Mouse (Mus musculus): Measurements from ENCODE around the gene Rgs14.

Gene Rgs14

DNA sequence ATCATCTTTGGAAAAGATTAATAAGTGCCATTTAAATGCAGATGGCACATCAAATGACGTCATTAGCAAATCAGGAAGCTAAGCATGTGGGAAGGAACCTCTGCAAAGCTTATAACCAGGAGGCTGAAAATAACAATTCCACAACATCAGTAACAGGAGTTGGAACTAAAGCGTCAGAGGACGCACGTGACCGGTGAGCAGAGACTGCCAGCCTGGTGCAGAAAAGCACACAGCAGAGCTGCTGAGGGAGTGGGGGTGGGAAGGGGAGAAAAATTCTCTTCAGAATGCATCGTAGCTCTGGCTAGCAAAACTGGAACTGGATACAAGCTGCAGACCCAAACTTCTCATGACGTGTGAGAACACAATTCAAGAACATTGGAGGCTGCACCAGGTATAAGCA is 25.2 kb upstream of the Rgs14 start:
- CTCF ChIA-PET = no interaction called here

DNA sequence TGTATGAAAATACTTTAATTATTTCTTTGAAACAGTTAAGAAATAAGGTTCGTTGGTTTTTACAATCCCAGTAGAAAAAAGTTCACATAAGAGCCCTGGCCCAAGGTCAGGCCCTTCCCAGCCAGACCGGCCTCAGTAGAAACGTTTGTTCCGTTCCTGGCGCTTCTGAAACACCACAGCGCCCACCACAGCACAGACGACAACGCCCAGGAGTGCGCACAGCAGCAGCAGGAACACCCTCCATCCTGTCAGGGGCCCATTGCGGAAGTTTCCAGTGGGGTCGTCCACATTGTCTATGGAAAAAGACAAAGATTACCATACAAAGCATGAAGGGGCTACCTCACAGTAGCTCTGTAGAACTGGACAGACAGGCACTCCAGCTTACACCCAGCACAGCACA is 22.8 kb upstream of the Rgs14 start:
- CTCF ChIA-PET = no interaction called here

DNA sequence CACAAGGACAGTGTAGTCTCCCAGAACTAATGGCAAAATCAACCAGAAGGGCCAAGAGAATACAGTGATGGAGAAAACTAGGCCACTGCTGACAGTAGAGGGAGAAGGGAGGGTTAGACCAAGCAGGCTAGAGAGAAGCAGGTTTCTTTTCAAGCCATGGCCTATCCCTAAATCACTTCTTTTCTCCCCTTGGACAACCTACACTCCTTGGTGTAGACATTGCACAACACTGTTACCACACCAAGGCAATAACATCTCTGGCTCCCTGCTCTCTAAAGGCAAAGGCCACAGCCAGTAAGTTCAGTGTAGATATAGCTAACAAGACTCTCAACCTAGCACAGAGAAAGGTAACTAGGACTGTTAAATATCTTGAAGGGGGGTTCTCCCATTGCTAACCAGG is 8.4 kb upstream of the Rgs14 start:
- CTCF ChIA-PET = no interaction called here

DNA sequence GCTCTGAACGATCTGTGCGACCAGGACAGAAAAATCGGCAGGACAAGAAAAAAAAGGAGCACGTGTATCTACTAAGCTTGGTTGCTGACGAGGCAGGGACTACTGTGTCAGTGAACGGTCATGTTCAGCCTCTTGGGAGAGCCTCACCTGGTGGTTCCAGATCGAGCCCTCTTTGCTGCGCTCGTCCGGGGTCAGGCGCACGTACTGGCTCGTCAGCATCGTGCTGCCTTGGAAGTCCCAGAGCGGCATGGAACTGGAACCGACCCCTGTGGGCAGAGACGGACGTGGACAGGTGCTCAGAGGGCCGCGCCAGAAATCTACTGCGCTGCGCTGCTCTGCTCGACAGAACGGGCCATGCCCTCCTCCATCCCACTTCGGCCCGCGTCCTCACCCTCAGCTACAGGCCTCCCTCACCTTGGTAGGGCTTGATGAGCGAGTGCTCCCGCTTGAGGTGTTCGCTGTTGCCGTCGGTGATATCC is 7.5 kb upstream of the Rgs14 start:
- CTCF ChIA-PET = no interaction called here

DNA sequence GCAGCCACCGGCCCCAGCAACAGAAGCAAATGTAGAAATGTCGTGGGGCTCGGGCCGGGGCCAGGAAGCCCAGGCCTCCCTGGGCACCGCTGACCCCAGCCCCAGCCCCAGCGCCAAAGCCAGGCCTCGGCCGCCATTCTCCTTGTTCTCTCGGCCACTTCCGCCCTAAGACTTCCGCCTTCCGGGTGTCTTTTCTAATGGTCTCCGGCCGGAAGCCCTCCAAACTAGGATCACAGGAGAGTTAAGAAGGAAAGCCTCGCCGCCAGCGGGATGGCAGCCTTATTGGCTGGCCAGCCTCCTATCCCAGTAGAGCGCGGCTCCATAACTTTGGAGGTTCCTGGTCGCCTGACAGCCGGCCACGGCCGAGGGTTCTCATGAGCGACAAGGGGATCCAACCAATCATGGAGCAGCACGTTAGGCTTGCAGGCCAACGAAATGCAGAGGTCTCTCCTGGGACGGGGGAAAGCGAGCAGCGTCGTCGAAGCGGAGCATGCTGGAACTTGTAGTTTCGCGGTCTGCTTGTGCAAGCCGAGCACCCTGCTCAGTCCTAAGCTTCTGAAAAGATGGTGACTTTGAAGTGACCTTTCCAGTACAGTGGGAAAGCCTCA is 7.0 kb upstream of the Rgs14 start, which contains the start of gene Lman2:
Lman2 (minus strand) TSS at position 331 of the 608 bp plus-strand sequence.
- CTCF ChIA-PET = interaction anchor here (0.5 kb wide), 1 partner anchor 72 kb away, joined by 6 read pairs; no protein-coding TSS in a partner anchor

DNA sequence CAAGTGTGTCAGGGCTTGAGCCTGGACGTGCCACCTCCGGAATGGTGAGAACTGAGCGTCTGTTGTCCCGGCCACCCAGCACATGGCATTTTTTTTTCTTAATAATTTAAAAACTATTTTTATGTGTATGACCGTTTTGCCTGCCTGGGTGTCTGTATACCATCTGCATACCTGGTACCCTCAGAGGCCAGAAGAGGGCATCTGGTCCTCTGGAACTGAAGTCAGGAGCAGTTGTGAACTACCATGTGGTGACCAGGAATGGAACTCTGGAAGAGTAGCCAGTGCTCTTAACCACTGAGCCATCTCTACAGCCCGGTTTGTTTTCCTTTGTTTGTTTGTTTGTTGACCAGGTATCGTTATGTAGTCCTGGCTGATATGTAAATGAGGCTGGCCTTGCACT is 1.1 kb upstream of the Rgs14 start:
- CTCF ChIA-PET = no interaction called here

DNA sequence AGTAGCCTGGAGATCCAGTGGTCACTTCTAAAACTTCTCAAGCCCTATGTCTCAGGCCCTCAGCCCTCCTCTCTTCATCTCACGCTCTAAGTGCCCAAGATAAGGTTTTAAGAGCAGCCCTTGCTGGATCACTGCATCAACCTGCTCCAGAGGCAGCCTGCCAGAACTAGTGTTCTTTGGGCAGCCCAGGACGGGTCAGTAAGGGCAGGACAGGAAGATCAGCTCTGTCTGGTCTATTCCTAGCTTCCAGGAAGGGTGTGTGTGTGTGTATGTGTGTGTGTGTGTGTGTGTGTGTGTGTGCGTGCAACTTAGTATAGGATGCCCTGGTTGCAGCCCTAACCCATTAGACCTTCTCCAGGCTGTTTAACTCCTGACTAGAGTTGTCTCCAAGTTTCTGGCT is 702 bp downstream of the Rgs14 start:
- CTCF ChIA-PET = no interaction called here

DNA sequence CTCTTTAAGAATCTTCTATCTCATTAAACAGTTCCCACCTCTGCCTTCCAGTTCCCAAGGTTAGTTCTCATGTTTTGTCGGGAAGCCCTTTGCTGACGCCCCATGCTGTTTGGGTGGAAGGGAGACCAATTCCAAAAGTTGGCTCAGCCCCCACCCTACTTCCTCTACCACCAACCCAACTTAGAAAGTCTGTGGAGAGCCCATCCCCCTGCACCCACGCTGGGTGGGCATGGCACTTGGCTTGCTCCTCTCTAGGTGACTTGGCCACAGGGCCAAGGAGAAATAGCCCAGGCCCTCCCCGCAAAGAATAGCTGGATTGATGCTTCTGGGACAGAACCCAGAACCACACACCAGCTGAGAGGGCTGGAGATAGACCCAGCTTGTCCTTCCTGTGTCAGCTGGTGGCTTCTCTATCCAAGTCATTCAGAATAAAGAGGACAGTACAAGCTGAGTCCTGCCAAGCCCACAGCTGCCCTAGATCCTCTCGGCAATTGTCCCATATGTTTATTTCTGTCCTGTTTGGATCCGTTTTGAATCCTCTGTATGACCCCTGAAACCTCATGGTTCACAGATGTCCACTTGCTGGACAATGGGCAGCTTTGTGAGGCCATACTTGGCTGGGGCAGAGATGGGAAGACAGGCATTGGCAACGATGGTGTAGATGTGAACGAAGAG is 1.6 kb downstream of the Rgs14 start:
- CTCF ChIA-PET = no interaction called here

DNA sequence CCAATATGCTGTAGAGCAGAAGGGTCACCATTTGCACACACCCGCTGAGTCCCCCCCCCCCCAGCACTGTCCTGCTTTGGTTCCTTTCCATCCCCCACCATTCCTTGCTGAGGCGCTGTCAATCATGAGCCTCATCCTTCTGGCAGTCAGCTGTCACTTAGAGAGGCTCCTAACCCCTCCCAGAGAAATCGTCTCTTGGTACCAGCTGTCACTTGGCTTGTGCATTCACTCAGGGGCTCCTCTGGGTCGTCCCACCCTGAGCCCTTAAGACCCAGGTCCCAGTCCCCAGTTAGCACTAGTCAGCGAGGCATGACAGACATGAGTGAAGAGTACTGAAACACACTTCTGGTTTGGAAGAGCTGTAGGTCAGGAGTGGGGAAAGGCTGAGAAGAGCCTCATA is 2.2 kb downstream of the Rgs14 start:
- CTCF ChIA-PET = interaction anchor here (0.7 kb wide), 1 partner anchor 45 kb away, joined by 3 read pairs; no protein-coding TSS in a partner anchor

DNA sequence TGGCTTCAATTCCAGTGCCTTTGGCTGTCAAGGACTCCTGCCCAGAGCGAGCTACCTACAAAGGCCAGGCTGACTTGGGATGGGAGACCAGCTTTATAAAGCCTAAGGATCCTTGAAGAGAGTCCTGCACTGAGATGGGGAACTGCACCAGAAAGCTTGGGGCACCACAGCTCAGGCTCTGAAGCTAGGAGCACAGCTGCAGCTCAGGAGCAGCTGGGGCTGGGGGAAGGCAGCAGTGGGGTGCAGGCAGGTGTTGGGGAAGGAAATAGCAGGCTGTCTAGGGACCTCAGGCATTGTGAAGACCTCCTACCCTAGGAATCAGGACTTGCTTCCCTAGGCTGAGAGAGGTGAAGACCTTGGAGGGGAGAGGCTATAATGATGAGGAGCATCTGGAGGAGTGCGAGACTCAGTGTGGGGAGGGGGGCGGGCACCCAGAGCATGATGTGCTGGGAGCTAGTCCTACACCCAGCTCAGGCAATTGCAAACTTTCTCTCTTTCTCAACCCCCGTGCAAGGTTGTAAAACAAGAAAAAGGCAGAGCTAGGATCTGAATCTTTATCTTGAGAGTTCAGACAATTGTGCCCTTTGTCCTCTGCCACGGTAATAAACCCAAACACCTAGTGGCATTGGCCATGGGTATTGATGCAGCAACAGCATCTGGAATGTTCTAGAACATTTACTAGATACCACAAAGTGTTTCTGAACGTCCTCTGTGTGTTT is 4.8 kb downstream of the Rgs14 start:
- CTCF ChIA-PET = no interaction called here

DNA sequence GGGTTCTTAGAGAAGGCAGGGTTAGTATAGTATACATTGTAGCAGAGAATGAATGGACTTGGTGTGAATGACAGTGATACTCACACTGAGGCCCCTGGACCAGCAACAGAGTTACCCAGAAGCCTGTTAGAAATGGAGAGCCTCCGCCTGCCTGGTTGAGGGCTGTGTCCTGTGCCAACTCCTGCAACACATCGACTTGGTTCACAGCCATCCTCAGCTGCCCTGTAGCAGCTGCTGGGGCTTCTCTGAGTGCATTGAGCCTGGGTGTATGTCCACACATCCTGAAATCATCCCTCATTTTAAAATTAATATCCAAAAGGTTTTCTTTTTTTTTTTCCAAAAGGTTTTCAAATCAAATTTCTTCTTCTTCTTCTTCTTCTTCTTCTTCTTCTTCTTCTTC is 6.3 kb downstream of the Rgs14 start:
- CTCF ChIA-PET = interaction anchor here (0.6 kb wide), 1 partner anchor 87 kb away, joined by 3 read pairs; no protein-coding TSS in a partner anchor

DNA sequence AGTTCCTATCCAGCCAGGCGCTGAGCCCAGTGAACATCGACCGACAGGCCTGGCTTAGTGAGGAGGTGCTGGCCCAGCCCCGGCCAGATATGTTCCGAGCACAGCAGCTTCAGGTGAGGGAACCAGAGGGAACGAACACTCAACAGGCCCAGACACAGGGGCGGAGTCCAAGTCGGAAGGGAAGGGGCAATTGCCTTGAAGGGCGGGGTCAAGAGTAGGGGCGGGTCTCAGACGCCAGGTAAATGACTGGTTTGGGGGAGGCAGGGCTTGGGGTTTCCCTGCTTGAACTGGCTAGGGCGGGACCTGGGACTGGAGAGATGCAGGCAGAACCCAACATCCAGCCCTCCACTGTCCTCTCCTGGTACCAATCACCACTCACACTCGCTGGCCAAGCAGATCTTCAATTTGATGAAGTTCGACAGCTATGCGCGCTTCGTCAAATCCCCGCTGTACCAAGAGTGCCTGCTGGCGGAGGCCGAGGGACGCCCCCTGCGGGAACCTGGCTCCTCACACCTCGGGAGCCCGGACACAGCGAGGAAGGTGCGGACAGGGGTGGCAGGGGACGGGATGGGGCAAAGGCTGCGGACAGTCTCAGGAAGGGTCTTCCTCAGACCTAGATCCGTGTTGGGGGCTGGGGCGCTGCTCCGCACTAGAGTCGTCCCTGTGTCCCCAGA is 9.5 kb downstream of the Rgs14 start:
- CTCF ChIA-PET = no interaction called here

DNA sequence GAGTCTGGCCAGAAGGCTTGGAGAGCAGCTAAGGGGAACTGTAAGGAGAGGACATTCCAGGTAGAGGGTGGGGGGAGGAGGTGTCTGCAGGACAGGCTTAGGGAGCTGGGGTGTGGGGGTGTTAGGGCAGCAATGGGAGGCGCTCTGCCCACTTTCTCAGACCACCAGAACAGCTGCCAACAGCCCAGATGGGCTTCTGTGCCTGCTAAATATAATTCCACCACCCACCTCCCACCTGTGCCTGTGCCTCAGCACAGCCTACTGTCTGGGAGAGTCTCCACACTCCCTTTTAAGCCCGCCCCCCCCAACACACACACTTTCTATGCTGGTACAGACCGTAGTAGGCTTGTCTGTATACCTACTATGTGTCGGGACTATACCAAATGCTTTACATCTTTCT is 12.3 kb downstream of the Rgs14 start:
- CTCF ChIA-PET = interaction anchor here (0.5 kb wide), 1 partner anchor 108 kb away, joined by 3 read pairs; no protein-coding TSS in a partner anchor

DNA sequence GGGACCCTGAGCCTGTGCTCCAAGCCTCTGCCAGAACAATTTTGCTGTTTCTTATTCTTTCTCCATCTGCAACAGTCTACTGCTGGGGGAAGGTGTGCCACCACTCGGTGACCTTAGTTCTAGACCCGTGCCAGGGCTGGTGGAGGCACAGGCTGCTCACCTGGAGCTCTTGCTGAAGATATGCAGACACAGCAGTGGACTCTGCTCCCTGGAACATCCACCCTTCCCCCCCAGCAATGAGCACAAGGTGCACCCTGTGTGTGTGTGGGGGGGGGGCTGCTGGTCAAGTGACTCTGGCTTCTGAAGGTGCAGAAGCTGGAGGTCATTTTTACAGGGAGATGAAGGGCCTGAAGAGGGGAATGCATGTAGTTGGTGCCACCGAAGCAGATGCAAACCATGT is 21.1 kb downstream of the Rgs14 start:
- CTCF ChIA-PET = no interaction called here

DNA sequence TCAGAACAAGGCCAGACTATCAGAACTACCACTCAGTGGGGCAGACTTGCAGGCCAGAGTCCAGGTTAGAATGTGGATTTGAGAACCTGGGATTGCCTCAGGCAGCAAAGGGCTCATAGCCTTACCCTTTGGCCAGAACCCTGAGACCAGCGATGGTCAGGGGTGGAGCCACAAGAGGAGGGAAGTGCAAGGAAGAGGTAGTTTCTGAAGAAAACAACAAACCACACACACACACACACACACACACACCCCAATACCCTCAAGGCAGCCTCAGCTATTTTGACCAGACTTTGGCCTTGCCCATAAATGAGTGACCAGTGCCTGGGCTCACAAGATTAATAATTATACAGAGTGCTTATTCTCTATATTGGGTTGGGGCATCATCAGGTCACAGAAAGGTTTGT is 22.1 kb downstream of the Rgs14 start:
- CTCF ChIA-PET = no interaction called here

DNA sequence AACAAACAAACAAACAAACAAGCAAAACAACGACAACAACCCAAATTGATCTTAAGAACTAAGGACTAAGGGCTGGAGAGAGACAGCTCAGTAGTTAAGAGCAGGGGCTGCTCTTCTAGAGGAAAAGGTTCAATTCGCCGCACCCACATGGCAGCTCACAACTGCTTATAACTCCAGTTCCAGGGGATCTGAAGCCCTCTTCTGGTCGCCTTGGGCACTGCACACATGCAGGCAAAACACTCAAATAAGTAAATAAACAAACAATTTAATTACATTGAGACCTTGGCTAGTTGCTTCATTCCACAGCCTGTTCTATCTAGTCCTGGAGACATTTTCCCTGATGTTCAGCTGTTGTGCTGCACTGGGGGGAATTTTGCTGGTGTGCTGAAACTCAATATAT is 23.4 kb downstream of the Rgs14 start:
- CTCF ChIA-PET = interaction anchor here (0.6 kb wide), 1 partner anchor 70 kb away, joined by 14 read pairs; no protein-coding TSS in a partner anchor

DNA sequence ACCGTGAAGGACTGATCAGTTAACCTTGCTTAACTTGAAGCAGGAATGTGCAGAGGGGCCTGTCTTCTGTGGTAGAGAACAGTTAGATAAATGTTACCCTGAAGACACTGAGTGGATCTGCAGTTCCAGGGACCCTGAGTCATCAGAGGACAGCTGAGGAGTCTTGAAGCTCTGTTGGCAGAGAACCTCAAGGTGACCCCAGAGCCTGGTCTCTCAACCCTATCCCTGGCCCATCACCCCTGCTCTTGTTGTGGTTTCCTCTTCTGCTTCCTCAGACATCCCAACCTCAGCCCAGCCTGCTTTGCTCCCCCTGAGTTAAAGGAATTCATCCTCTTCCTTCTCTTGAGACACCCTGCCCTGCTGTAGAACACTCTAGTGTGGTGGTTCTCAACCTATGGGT is 28.6 kb downstream of the Rgs14 start, which contains the start of gene Slc34a1:
Slc34a1 (plus strand) TSS at position 100 of the 400 bp plus-strand sequence.
- CTCF ChIA-PET = no interaction called here

DNA sequence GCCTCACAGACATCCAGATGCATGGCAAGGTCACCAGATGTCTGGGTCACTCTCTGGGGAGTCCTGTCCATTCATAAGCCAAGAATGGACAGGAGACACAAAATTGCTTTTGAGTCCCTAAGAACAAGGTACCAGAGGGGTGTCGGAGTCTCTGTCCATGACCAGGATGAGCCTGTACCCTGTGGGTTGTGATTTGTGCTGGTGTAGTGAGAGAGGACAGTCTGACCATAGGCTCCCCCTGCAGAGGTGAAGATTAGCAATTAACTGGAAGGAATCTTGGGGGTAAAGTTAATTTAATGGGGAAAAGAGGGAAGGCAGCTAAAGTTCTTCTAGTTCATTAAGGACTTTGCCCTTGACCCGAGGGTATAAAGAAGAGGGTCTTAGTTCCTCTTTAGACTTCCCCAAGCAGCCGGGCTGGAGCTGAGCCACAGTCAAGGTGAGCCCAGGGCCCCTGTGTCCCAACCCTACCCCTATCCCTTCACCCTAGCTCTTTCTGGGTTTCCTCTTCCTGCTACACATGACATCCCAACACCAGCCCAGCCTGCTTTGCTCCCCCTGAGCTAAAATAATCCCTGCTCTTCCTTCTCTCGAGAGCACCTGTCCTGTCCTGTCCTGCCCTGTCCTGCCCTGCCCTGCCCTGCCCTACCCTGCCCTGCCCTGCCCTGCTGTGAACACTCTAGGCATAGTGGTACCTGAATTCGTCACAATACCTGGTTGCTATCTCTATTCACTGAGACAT is 29.9 kb downstream of the Rgs14 start:
- CTCF ChIA-PET = interaction anchor here (0.8 kb wide), 1 partner anchor 39 kb away, joined by 3 read pairs; no protein-coding TSS in a partner anchor

DNA sequence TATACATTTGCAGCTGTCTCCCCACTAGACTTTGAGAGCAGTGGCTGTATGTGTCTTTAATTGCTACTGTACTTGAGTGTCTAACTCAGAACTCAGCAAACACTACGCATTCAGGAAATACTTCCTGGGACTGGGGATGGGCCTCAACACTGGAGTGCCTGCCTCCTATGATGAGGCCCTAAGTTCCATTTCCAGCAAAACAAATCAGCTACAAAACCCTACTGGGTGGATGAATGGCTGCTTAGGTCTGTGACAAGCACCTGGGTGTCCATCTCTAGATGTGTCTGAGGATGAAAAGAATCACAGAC is 30.5 kb downstream of the Rgs14 start:
- CTCF ChIA-PET = interaction anchor here (0.8 kb wide), 1 partner anchor 39 kb away, joined by 3 read pairs; no protein-coding TSS in a partner anchor

DNA sequence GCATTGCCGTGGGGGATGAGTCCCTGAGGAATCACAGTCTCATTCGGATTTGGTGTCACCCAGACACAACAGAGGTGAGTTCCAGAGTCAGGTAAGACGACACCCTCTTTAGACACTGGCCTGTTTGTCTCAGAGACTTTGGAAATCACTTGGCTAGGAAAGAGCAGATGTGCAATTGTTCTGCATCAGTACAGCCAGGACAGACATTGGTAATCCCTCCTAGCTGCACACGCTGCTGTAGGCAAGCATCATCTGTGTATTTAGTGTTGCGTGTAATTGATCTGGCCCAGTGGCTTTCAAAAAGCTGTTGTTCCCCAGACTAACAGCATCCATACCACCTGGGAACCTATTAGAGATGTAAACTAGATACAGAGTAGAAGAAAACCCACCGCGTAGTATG is 33.7 kb downstream of the Rgs14 start:
- CTCF ChIA-PET = interaction anchor here (1.3 kb wide), 1 partner anchor 69 kb away, joined by 9 read pairs; no protein-coding TSS in a partner anchor
